Mouse (Mus musculus): ENCODE measurements around the gene Map1s.

GRCm38 (mm10) chr8:70876382-70876781 is 29.4 kb upstream of the Map1s start:
- TF ChIP-seq CTCF (IDR thresholded peaks at IDR 0.05; ENCODE audit: control insufficient read depth, insufficient read depth, insufficient replicate concordance, low read depth, low read length), result no peak
- no peak for TF ChIP-seq POLR2A (IDR thresholded peaks at IDR 0.05; ENCODE audit: control insufficient read depth, low read depth, low read length)
